Comparison of ENCODE assay signal across 23 mouse cellular contexts in the genomic region with DNA sequence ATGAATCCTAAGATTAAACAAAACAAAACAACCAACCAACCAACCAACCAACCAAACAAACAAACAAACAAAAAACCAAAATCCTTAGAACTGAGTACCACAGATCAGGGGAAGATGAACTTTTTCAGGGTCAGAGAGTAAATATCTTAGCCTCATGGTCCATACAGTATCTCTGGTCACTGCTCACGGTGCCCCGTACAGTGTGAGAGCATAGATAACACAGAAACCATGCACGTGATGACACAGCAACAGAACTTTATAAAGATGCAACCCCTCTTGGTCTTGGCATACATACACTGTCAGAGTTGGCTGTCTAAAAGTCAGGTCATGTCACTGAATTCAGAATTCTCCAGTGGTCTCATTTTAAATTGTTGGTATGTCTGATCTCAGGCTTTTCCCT.
DNase-seq lines count a peak whose midpoint lies in the region; ATAC-seq and TF ChIP-seq lines count a peak whose summit lies in the region.
"Had no signal": no experiment of that assay in that cellular context is flagged by ENCODE, and none has a peak within 500 bp of the region (broad histone marks: within the 10 kb centered on the region; RNA-seq: fewer than 3 reads in every experiment).

No protein-coding gene starts in this region.

- H3K4me3 ChIP-seq in stomach, embryonic 14.5 days (ENCODE audit: low read depth, low read length) = no peak overlapping the region
- H3K4me3 ChIP-seq in stomach, postnatal 0 days (ENCODE audit: low read depth, low read length) = no peak overlapping the region
- no peak overlapping the region for H3K4me3 ChIP-seq in intestine, embryonic 16.5 days (ENCODE audit: low read length)
- H3K4me3 ChIP-seq in liver, embryonic 16.5 days (ENCODE audit: low read depth, low read length) = no peak overlapping the region
- H3K4me3 ChIP-seq: embryonic facial prominence, embryonic 13.5 days; forebrain, embryonic 10.5 days; midbrain, embryonic 10.5 days had no signal

- no peaks in the 10 kb centered on the region for H3K9me3 ChIP-seq in stomach, embryonic 14.5 days (ENCODE audit: control insufficient read depth, low read depth, low read length)
- H3K9me3 ChIP-seq in stomach, postnatal 0 days (ENCODE audit: control insufficient read depth, low read length) = no peaks in the 10 kb centered on the region
- H3K9me3 ChIP-seq in intestine, embryonic 16.5 days (ENCODE audit: control insufficient read depth, low read length) = no peaks in the 10 kb centered on the region
- no peaks in the 10 kb centered on the region for H3K9me3 ChIP-seq in liver, embryonic 16.5 days (replicated peaks; ENCODE audit: control insufficient read depth, low read length)
- H3K9me3 ChIP-seq: embryonic facial prominence, embryonic 13.5 days; forebrain, embryonic 10.5 days; midbrain, embryonic 10.5 days had no signal

- no peak overlapping the region for H3K9ac ChIP-seq in stomach, embryonic 14.5 days (replicated peaks; ENCODE audit: low read depth, low read length)
- no peak overlapping the region for H3K9ac ChIP-seq in stomach, postnatal 0 days (ENCODE audit: low read length)
- no peak overlapping the region for H3K9ac ChIP-seq in intestine, embryonic 16.5 days (ENCODE audit: low read depth, low read length)
- H3K9ac ChIP-seq in liver, embryonic 16.5 days (ENCODE audit: low read depth, low read length) = no peak overlapping the region
- H3K9ac ChIP-seq: embryonic facial prominence, embryonic 13.5 days had no signal

- no peak for TF ChIP-seq CTCF in stomach, postnatal 0 days (IDR thresholded peaks at IDR 0.05; ENCODE audit: low read depth)

- no peaks in the 10 kb centered on the region for H3K36me3 ChIP-seq in stomach, embryonic 14.5 days (ENCODE audit: control insufficient read depth, insufficient read depth, low read length)
- no peaks in the 10 kb centered on the region for H3K36me3 ChIP-seq in stomach, postnatal 0 days (ENCODE audit: control insufficient read depth, insufficient read depth, low read length)
- H3K36me3 ChIP-seq in intestine, embryonic 16.5 days (ENCODE audit: control insufficient read depth, insufficient read depth, low read length) = no peaks in the 10 kb centered on the region
- no peaks in the 10 kb centered on the region for H3K36me3 ChIP-seq in liver, embryonic 16.5 days (ENCODE audit: control insufficient read depth, insufficient read depth)
- H3K36me3 ChIP-seq: embryonic facial prominence, embryonic 13.5 days; forebrain, embryonic 10.5 days; midbrain, embryonic 10.5 days had no signal

- H3K4me2 ChIP-seq in stomach, embryonic 14.5 days (replicated peaks; ENCODE audit: low read depth, low read length) = no peak overlapping the region
- no peak overlapping the region for H3K4me2 ChIP-seq in stomach, postnatal 0 days (replicated peaks; ENCODE audit: low read depth)
- H3K4me2 ChIP-seq in intestine, embryonic 16.5 days (ENCODE audit: low read depth, low read length) = no peak overlapping the region
- peak overlapping the region; percentile 4 for H3K4me2 ChIP-seq in liver, embryonic 16.5 days (ENCODE audit: low read depth, low read length)
- H3K4me2 ChIP-seq: embryonic facial prominence, embryonic 13.5 days had no signal

- ATAC-seq in stomach, embryonic 14.5 days (ENCODE audit: insufficient number of reproducible peaks, insufficient read depth, low FRiP score, low read depth) = peak; percentile 63; the same call in 1 of the 2 replicates
- ATAC-seq in stomach, postnatal 0 days (ENCODE audit: low FRiP score, low TSS enrichment) = no peak
- 0 out of 2 replicates have a peak, but pooled peaks have one; percentile 48 for ATAC-seq in intestine, embryonic 16.5 days
- peak; percentile 97 for ATAC-seq in liver, embryonic 16.5 days (ENCODE audit: low read depth)
- ATAC-seq: hindbrain, embryonic 16.5 days had no signal

- 90% methylated on average over 3 of the region's 3 CpGs for WGBS in stomach, embryonic 14.5 days
- 95% methylated on average over 3 of the region's 3 CpGs for WGBS in stomach, postnatal 0 days
- WGBS in intestine, embryonic 16.5 days = 92% methylated on average over 3 of the region's 3 CpGs
- 27% methylated on average over 3 of the region's 3 CpGs for WGBS in liver, embryonic 16.5 days (ENCODE audit: insufficient replicate concordance)

- no peaks in the 10 kb centered on the region for H3K27me3 ChIP-seq in stomach, embryonic 14.5 days (ENCODE audit: control insufficient read depth, insufficient read depth, low read length)
- H3K27me3 ChIP-seq in stomach, postnatal 0 days (ENCODE audit: control insufficient read depth, insufficient read depth, low read length) = no peaks in the 10 kb centered on the region
- H3K27me3 ChIP-seq in intestine, embryonic 16.5 days (replicated peaks; ENCODE audit: control insufficient read depth, insufficient read depth, low read length) = no peaks in the 10 kb centered on the region
- no peaks in the 10 kb centered on the region for H3K27me3 ChIP-seq in liver, embryonic 16.5 days (ENCODE audit: control insufficient read depth, insufficient read depth, low read depth, low read length)

- H3K4me1 ChIP-seq in stomach, embryonic 14.5 days (ENCODE audit: control insufficient read depth, insufficient read depth, low read length) = no peaks in the 10 kb centered on the region
- H3K4me1 ChIP-seq in stomach, postnatal 0 days (replicated peaks; ENCODE audit: control insufficient read depth, insufficient read depth) = no peaks in the 10 kb centered on the region
- no peaks in the 10 kb centered on the region for H3K4me1 ChIP-seq in intestine, embryonic 16.5 days (ENCODE audit: control insufficient read depth, insufficient read depth, low read length)
- peaks cover 36% of the 10 kb centered on the region for H3K4me1 ChIP-seq in liver, embryonic 16.5 days (ENCODE audit: control insufficient read depth, low read depth, low read length)
- H3K4me1 ChIP-seq: forebrain, embryonic 10.5 days; midbrain, embryonic 10.5 days had no signal

- TF ChIP-seq EP300 in stomach, postnatal 0 days (optimal IDR thresholded peaks at IDR 0.05) = no peak

- DNase-seq in stomach, postnatal 0 days (ENCODE audit: low spot score) = no peak
- DNase-seq in frontal cortex, postnatal 10 days (ENCODE audit: low spot score in 2 of 2) = no peak
- DNase-seq in kidney, postnatal 25 days = no peak
- DNase-seq in layer of hippocampus, adult 9-10 months (ENCODE audit: low spot score) = no peak
- DNase-seq: adrenal gland, adult 2 months; B cell, adult 2 months; cerebellum, adult 11-12 months; cerebellum, postnatal 14 days; heart, postnatal 36 days; kidney, adult 2 months; kidney, postnatal 14 days; layer of hippocampus, adult 9-11 months; lung, adult 2 months; lung, postnatal 36 days; right cerebral cortex, postnatal 4 days; thymus, postnatal 36 days had no signal

- no peak overlapping the region for H3K27ac ChIP-seq in stomach, embryonic 14.5 days (ENCODE audit: low read length)
- H3K27ac ChIP-seq in stomach, postnatal 0 days (replicated peaks) = no peak overlapping the region
- H3K27ac ChIP-seq in intestine, embryonic 16.5 days (ENCODE audit: low read length) = no peak overlapping the region
- H3K27ac ChIP-seq in liver, embryonic 16.5 days (ENCODE audit: low read length) = peak overlapping the region; percentile 85
- H3K27ac ChIP-seq: embryonic facial prominence, embryonic 13.5 days; forebrain, embryonic 10.5 days; midbrain, embryonic 10.5 days had no signal
